Mouse (Mus musculus) CH12.LX (cell line): ENCODE results near the gene Psors1c2. TPM values are rescaled to one million over a fixed set of nuclear protein-coding genes. Genes with fewer than 3 reads are reported as not detected.

Experiments
- DNase-seq: peaks from one replicate; pipeline ENCODE4 v3.0.0-alpha.2; 2013; ENCODE audit errors: extremely low read depth
- H3K27ac ChIP-seq: 2 replicates; pipeline ENCODE4 v1.5.1; 2012; ENCODE audit warnings: low read depth, mild to moderate bottlenecking, control low read depth, moderate library complexity; ENCODE audit not compliant: insufficient read depth
- H3K27me3 ChIP-seq: replicated peaks from 2 replicates; pipeline ENCODE3; 2012; ENCODE audit warnings: inconsistent platforms
- H3K36me3 ChIP-seq, 2 experiments: replicated peaks in 1 of 2; 2 replicates each; pipeline versions ENCODE3 to v1.6.1; 2012; ENCODE audit warnings: inconsistent platforms in 1 of 2, low read length in 1 of 2, mild to moderate bottlenecking in 1 of 2, mixed read lengths in 1 of 2, moderate library complexity in 1 of 2; ENCODE audit not compliant: control insufficient read depth in 1 of 2, insufficient read depth in 1 of 2
- H3K4me1 ChIP-seq, 2 experiments: 2 replicates each; pipeline ENCODE4 v1.6.1; 2012; ENCODE audit warnings: inconsistent platforms in 1 of 2, moderate library complexity in 1 of 2; ENCODE audit not compliant: insufficient read depth in 2 of 2, control insufficient read depth in 1 of 2
- H3K4me2 ChIP-seq: 2 replicates; pipeline ENCODE4 v1.6.1; 2012; ENCODE audit warnings: low read depth, mild to moderate bottlenecking, control low read depth; ENCODE audit not compliant: poor library complexity, insufficient read depth, severe bottlenecking
- H3K4me3 ChIP-seq, 3 experiments: fragments of 150-350 bp in 1 of 3; sonication (generic) in 1 of 3; replicated peaks in 1 of 3; 2 replicates each; pipeline versions ENCODE3 to v1.5.1; 2011 to 2012; ENCODE audit warnings: low read depth in 2 of 3, low read length in 2 of 3, mild to moderate bottlenecking in 2 of 3, moderate library complexity in 2 of 3, control low read depth in 1 of 3, improper control_type of control experiment in 1 of 3, inconsistent platforms in 1 of 3, mixed read lengths in 1 of 3; ENCODE audit not compliant: poor library complexity in 1 of 3
- H3K79me2 ChIP-seq: replicated peaks from 2 replicates; pipeline ENCODE4 v1.6.1; 2012; ENCODE audit warnings: mild to moderate bottlenecking, moderate library complexity; ENCODE audit not compliant: control insufficient read depth, poor library complexity, insufficient read depth, severe bottlenecking; ENCODE audit errors: extremely low read depth
- H3K9ac ChIP-seq: 2 replicates; pipeline ENCODE4 v1.6.1; 2012; ENCODE audit warnings: low read depth, mild to moderate bottlenecking, control low read depth, moderate library complexity; ENCODE audit not compliant: insufficient read depth
- H3K9me3 ChIP-seq: replicated peaks from 2 replicates; pipeline ENCODE3; 2012; ENCODE audit warnings: low read length, inconsistent platforms, mixed read lengths
- CHD1 ChIP-seq: IDR thresholded peaks from 2 replicates; pipeline ENCODE4 v1.6.1; 2012; ENCODE audit warnings: low read depth, low read length, improper control_type of control experiment, inconsistent platforms
- CTCF ChIP-seq, 2 experiments: IDR thresholded peaks in 1 of 2; conservative IDR thresholded peaks in 1 of 2; 2 replicates each; pipeline ENCODE4 v1.5.1; 2011 to 2012; ENCODE audit warnings: low read depth in 2 of 2, low read length in 2 of 2, improper control_type of control experiment in 1 of 2, inconsistent platforms in 1 of 2, mild to moderate bottlenecking in 1 of 2, moderate library complexity in 1 of 2
- E2F4 ChIP-seq: IDR thresholded peaks from 2 replicates; pipeline ENCODE4 v1.6.1; 2011; ENCODE audit warnings: low read depth, low read length, improper control_type of control experiment; ENCODE audit not compliant: insufficient replicate concordance
- ELF1 ChIP-seq: IDR thresholded peaks from 2 replicates; pipeline ENCODE4 v1.6.1; 2014; ENCODE audit warnings: low read depth, mild to moderate bottlenecking, inconsistent platforms, low read length, improper control_type of control experiment
- EP300 ChIP-seq: IDR thresholded peaks from 2 replicates; pipeline ENCODE4 v1.6.1; 2011; ENCODE audit warnings: low read length, improper control_type of control experiment
- HCFC1 ChIP-seq: IDR thresholded peaks from 2 replicates; pipeline ENCODE4 v1.6.1; 2012; ENCODE audit warnings: low read depth, mild to moderate bottlenecking, inconsistent platforms, low read length, improper control_type of control experiment
- JUN ChIP-seq: IDR thresholded peaks from 2 replicates; pipeline ENCODE4 v1.6.1; 2011; ENCODE audit warnings: low read depth, mild to moderate bottlenecking, low read length, improper control_type of control experiment, moderate library complexity; ENCODE audit not compliant: insufficient read depth
- KAT2A ChIP-seq: IDR thresholded peaks from 2 replicates; pipeline ENCODE4 v1.6.1; 2012; ENCODE audit warnings: low read length, improper control_type of control experiment, inconsistent platforms; ENCODE audit not compliant: insufficient replicate concordance
- MAX ChIP-seq: IDR thresholded peaks from 2 replicates; pipeline ENCODE4 v1.6.1; 2011; ENCODE audit warnings: low read length, improper control_type of control experiment
- MEF2A ChIP-seq: IDR thresholded peaks from 2 replicates; pipeline ENCODE4 v1.6.1; 2014; ENCODE audit warnings: low read depth, mild to moderate bottlenecking, inconsistent platforms, low read length, improper control_type of control experiment, borderline replicate concordance
- PAX5 ChIP-seq: IDR thresholded peaks from 2 replicates; pipeline ENCODE4 v1.6.1; 2012; ENCODE audit warnings: low read length, inconsistent platforms, mixed read lengths
- POLR2AphosphoS2 ChIP-seq: IDR thresholded peaks from 2 replicates; pipeline ENCODE4 v1.6.1; 2011; ENCODE audit warnings: low read depth, low read length, improper control_type of control experiment
- RAD21 ChIP-seq: IDR thresholded peaks from 2 replicates; pipeline ENCODE4 v1.6.1; 2011; ENCODE audit warnings: low read depth, mild to moderate bottlenecking, low read length, improper control_type of control experiment, moderate library complexity
- TBP ChIP-seq: conservative IDR thresholded peaks from 2 replicates; pipeline ENCODE4 v1.6.1; 2011; ENCODE audit warnings: low read depth, low read length, improper control_type of control experiment
- TCF12 ChIP-seq: IDR thresholded peaks from 2 replicates; pipeline ENCODE4 v1.6.1; 2014; ENCODE audit warnings: low read depth, mild to moderate bottlenecking, inconsistent platforms, low read length, improper control_type of control experiment
- USF2 ChIP-seq: conservative IDR thresholded peaks from 2 replicates; pipeline ENCODE4 v1.6.1; 2011; ENCODE audit warnings: low read depth, low read length, improper control_type of control experiment
- ZKSCAN1 ChIP-seq: IDR thresholded peaks from 2 replicates; pipeline ENCODE4 v1.6.1; 2012; ENCODE audit warnings: low read depth, inconsistent platforms, low read length, improper control_type of control experiment, borderline replicate concordance
- ZNF384 ChIP-seq: IDR thresholded peaks from 2 replicates; pipeline ENCODE4 v1.6.1; 2012; ENCODE audit warnings: low read depth, low read length, improper control_type of control experiment, inconsistent platforms
- dilution Hi-C: fragments of 300-500 bp; cut with MboI; formaldehyde crosslinking; loops from 2 replicates; pipeline ENCODE4 v1.14.3; 2020; ENCODE audit warnings: low sequenced_read_pairs; ENCODE audit not compliant: extremely low pct_unique_long_range_greater_than_20kb, extremely low pct_ligation_motif_present
- in situ Hi-C: fragments of 300-500 bp; cut with MboI; formaldehyde crosslinking; loops from 3 replicates; pipeline ENCODE4 v1.14.3; 2019; ENCODE audit warnings: low sequenced_read_pairs, low pct_ligation_motif_present, low pct_unique_long_range_greater_than_20kb, mixed read lengths
- polyA plus RNA-seq: library from polyadenylated mRNA; unstranded; fragments of >175 nt; gene quantifications from 2 replicates; pipeline ENCODE4 v1.2.1, GENCODE M21; 2012; ENCODE audit warnings: low read depth; ENCODE audit not compliant: insufficient read length
- total RNA-seq, 2 experiments: library from RNA; depleted of rRNA; stranded (reverse); fragments of 300-350 nt in 1 of 2; fragments of >200 nt in 1 of 2; gene quantifications; 2 replicates each; pipeline ENCODE4 v1.2.3; 2012 to 2014

The Psors1c2 gene
- total and polyA plus RNA-seq, 3 experiments, result 0.27 TPM; not detected in 2

DNA sequence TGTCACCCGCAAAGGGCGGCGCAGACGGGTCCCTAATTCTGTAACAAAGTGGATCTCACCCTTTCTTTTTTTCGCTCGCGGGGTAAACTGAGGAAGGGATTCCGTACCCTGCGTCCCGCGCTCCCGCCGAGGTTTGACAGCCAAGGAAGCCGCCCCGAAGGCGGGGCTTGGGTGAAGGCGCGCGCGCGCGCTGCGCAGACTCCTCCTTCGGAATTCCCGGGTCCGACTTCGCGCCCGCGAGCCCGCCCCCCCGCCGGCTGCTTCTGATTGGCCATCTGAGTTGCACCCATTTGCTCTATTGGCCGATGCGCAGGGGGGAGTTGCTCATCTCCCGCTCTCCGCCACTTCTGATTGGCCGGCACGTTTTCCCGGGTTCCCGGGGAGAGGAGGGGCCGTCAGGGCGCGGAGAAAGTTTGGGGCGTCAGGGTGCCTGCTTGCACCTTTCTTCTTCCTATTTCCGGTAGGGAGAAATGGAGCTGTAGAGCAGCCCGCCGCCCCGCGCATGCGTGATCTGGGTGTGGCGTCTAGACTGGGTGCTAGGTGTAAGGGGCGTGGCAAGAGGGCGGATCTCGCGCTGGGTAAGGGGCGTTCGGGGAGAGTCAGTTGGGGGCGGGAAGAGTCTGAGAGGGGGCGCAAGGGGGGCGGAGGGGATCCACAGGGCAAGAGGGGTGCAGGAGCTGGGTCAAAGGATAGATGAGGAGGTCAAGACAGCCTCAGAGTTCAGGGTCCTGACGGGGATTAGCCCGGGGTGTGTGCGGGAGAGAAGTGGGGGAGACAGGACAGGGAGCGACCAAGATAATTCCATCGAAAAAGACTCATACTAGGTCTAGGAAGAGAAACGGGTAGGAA is 16.1 kb upstream of the Psors1c2 start, which contains the start of the genes Tcf19 and Cchcr1 (continued):
- TF ChIP-seq EP300 (no peak), TCF12 (peak; percentile 70; the same call in 1 of the 2 replicates), CHD1 (no peak), USF2 (no peak), E2F4 (peak; percentile 97), TBP (no peak), KAT2A (peak; percentile 87; the same call in 1 of the 2 replicates), ZKSCAN1 (no peak), ZNF384 (no peak), MAX (peak; percentile 64; the same call in 1 of the 2 replicates)

GRCm38 (mm10) chr17:35517526-35517925 is 15.5 kb upstream of the Psors1c2 start:
- dilution Hi-C loops (no loop called here), in situ Hi-C loops (loop anchor here (5.0 kb wide), 1 partner anchor 35 kb away; the partner anchor contains the start of gene Cdsn)
- TF ChIP-seq JUN, result no peak
- TF ChIP-seq MEF2A, result no peak
- no peak for TF ChIP-seq PAX5
- no peak for TF ChIP-seq TBP
- TF ChIP-seq MAX, result no peak
- TF ChIP-seq USF2, result no peak
- TF ChIP-seq HCFC1, result no peak
- TF ChIP-seq E2F4, result no peak
- TF ChIP-seq RAD21, result no peak
- no peak for TF ChIP-seq CTCF (conservative IDR thresholded peaks at IDR 0.05 in 1 of 2, IDR thresholded peaks at IDR 0.05 in 1 of 2; ENCODE audit: low read depth in 2 of 2, low read length in 2 of 2)
- no peak for TF ChIP-seq POLR2AphosphoS2
- no peak for TF ChIP-seq ELF1
- Histone ChIP-seq H3K79me2 (peaks cover 5% of the 10 kb centered on the region; the same call in 1 of the 2 replicates), H3K27me3 (no peaks in the 10 kb centered on the region), H3K4me1 (peaks cover 7 to 41% of the 10 kb centered on the region in 2 experiments; a peak in 3 of 4 replicates), H3K4me2 (peak overlapping the region; percentile 72), H3K4me3 (peak overlapping the region; percentile 67 to 72 (median 69)), H3K27ac (no peak overlapping the region), H3K36me3 (peaks cover 11 to 51% of the 10 kb centered on the region in 2 experiments), H3K9me3 (no peaks in the 10 kb centered on the region), H3K9ac (peak overlapping the region; percentile 77)
- DNase-seq, result no peak
